Mouse (Mus musculus) CH12.LX (cell line): ENCODE data around the gene Gm7879.

Experiments
- CTCF ChIP-seq, 2 experiments: IDR thresholded peaks in 1 of 2; conservative IDR thresholded peaks in 1 of 2; 2 replicates each; pipeline ENCODE4 v1.5.1; 2011 to 2012; ENCODE audit warnings: low read depth in 2 of 2, low read length in 2 of 2, improper control_type of control experiment in 1 of 2, inconsistent platforms in 1 of 2, mild to moderate bottlenecking in 1 of 2, moderate library complexity in 1 of 2
- MAX ChIP-seq: IDR thresholded peaks from 2 replicates; pipeline ENCODE4 v1.6.1; 2011; ENCODE audit warnings: low read length, improper control_type of control experiment
- SIN3A ChIP-seq: IDR thresholded peaks from 2 replicates; pipeline ENCODE4 v1.6.1; 2012; ENCODE audit warnings: low read length, improper control_type of control experiment, inconsistent platforms

GRCm38 (mm10) chr5:43871845-43872244, 41.1 kb upstream of the Gm7879 start:
- TF ChIP-seq CTCF (conservative IDR thresholded peaks at IDR 0.05 in 1 of 2, IDR thresholded peaks at IDR 0.05 in 1 of 2; ENCODE audit: low read depth in 2 of 2, low read length in 2 of 2) (no peak), MAX (no peak), SIN3A (no peak)
